Comparison of ENCODE assay signal across 24 mouse cellular contexts in genomic region chr4:12474981-12475568, GRCm38 (mm10).
DNase-seq lines count a peak whose midpoint lies in the region; ATAC-seq and TF ChIP-seq lines count a peak whose summit lies in the region.
"Had no signal": no experiment of that assay in that cellular context is flagged by ENCODE, and none has a peak within 500 bp of the region (broad histone marks: within the 10 kb centered on the region; RNA-seq: fewer than 3 reads in every experiment).

No protein-coding gene starts in this region.

- no peak for TF ChIP-seq CTCF in hindbrain, postnatal 0 days (IDR thresholded peaks at IDR 0.05; ENCODE audit: low read depth)
- no peak for TF ChIP-seq CTCF in cortical plate, adult 2 months (IDR thresholded peaks at IDR 0.05; ENCODE audit: extremely low read depth, insufficient read depth, low read length)

- no peaks in the 10 kb centered on the region for H3K36me3 ChIP-seq in hindbrain, embryonic 14.5 days (replicated peaks; ENCODE audit: control insufficient read depth, insufficient read depth)
- no peaks in the 10 kb centered on the region for H3K36me3 ChIP-seq in hindbrain, postnatal 0 days (ENCODE audit: insufficient read depth, low read length)
- no peaks in the 10 kb centered on the region for H3K36me3 ChIP-seq in midbrain, embryonic 11.5 days (ENCODE audit: control insufficient read depth, insufficient read depth, low read length)
- H3K36me3 ChIP-seq in midbrain, embryonic 10.5 days = no peaks in the 10 kb centered on the region
- H3K36me3 ChIP-seq in forebrain, embryonic 15.5 days = no peaks in the 10 kb centered on the region
- H3K36me3 ChIP-seq: embryonic facial prominence, embryonic 15.5 days; heart, embryonic 15.5 days; limb, embryonic 10.5 days; liver, embryonic 15.5 days had no signal

- no peak overlapping the region for H3K4me3 ChIP-seq in hindbrain, embryonic 14.5 days (replicated peaks; ENCODE audit: low read length)
- H3K4me3 ChIP-seq in hindbrain, postnatal 0 days (ENCODE audit: low read length) = no peak overlapping the region
- no peak overlapping the region for H3K4me3 ChIP-seq in midbrain, embryonic 11.5 days (ENCODE audit: low read depth, low read length)
- H3K4me3 ChIP-seq in midbrain, embryonic 10.5 days = no peak overlapping the region
- no peak overlapping the region for H3K4me3 ChIP-seq in cortical plate, adult 2 months (ENCODE audit: insufficient read depth, low read length)
- no peak overlapping the region for H3K4me3 ChIP-seq in forebrain, embryonic 15.5 days
- H3K4me3 ChIP-seq: embryonic facial prominence, embryonic 15.5 days; heart, embryonic 15.5 days; left cerebral cortex, adult 2 months; limb, embryonic 10.5 days; liver, embryonic 15.5 days had no signal

- peaks cover 7% of the 10 kb centered on the region; the same call in 1 of the 2 replicates for H3K4me1 ChIP-seq in hindbrain, embryonic 14.5 days (replicated peaks; ENCODE audit: control insufficient read depth, insufficient read depth, low read length)
- no peaks in the 10 kb centered on the region for H3K4me1 ChIP-seq in hindbrain, postnatal 0 days (ENCODE audit: insufficient read depth, low read length)
- no peaks in the 10 kb centered on the region for H3K4me1 ChIP-seq in midbrain, embryonic 11.5 days (ENCODE audit: control insufficient read depth, insufficient read depth, low read length)
- H3K4me1 ChIP-seq in midbrain, embryonic 10.5 days = no peaks in the 10 kb centered on the region
- peaks cover 3% of the 10 kb centered on the region for H3K4me1 ChIP-seq in cortical plate, adult 2 months (ENCODE audit: control insufficient read depth, insufficient read depth, low read length)
- H3K4me1 ChIP-seq in forebrain, embryonic 15.5 days = peaks cover 30% of the 10 kb centered on the region
- H3K4me1 ChIP-seq: heart, embryonic 15.5 days; limb, embryonic 10.5 days; liver, embryonic 15.5 days had no signal

- no peak for DNase-seq in hindbrain, embryonic 14.5 days (ENCODE audit: low spot score)
- no peak for DNase-seq in hindbrain, postnatal 0 days (ENCODE audit: low spot score)
- peak; percentile 54 for DNase-seq in midbrain, embryonic 11.5 days (ENCODE audit: low spot score, missing footprints)
- DNase-seq in midbrain, embryonic 10.5 days (ENCODE audit: low spot score) = no peak
- no peak for DNase-seq in gastrocnemius, postnatal 10 days
- DNase-seq in thymus, postnatal 14 days = no peak
- DNase-seq: adrenal gland, adult 2 months; cerebellum, adult 2 months; heart, postnatal 4 days; kidney, adult 18-20 months; kidney, postnatal 4 days; layer of hippocampus, adult 9-11 months; liver; right cerebral cortex, adult 18-20 months; right cerebral cortex, postnatal 4 days; thymus, postnatal 25 days had no signal

- WGBS in hindbrain, embryonic 14.5 days = 60% methylated on average over 4 of the region's 4 CpGs
- WGBS in hindbrain, postnatal 0 days = 43% methylated on average over 4 of the region's 4 CpGs
- 78% methylated on average over 4 of the region's 4 CpGs for WGBS in midbrain, embryonic 11.5 days
- WGBS in midbrain, embryonic 10.5 days = 82% methylated on average over 4 of the region's 4 CpGs
- WGBS in forebrain, embryonic 15.5 days = 23% methylated on average over 4 of the region's 4 CpGs

- H3K4me2 ChIP-seq in hindbrain, embryonic 14.5 days (replicated peaks) = no peak overlapping the region
- H3K4me2 ChIP-seq in hindbrain, postnatal 0 days (ENCODE audit: low read depth, low read length) = no peak overlapping the region
- no peak overlapping the region for H3K4me2 ChIP-seq in midbrain, embryonic 11.5 days
- H3K4me2 ChIP-seq in forebrain, embryonic 15.5 days (replicated peaks) = no peak overlapping the region
- H3K4me2 ChIP-seq: embryonic facial prominence, embryonic 15.5 days; heart, embryonic 15.5 days; liver, embryonic 15.5 days had no signal

- no peak for TF ChIP-seq POLR2A in cortical plate, adult 2 months (IDR thresholded peaks at IDR 0.05; ENCODE audit: extremely low read depth, insufficient read depth, low read length)

- H3K27ac ChIP-seq in hindbrain, embryonic 14.5 days = peak overlapping the region; percentile 28; the same call in 1 of the 2 replicates
- H3K27ac ChIP-seq in hindbrain, postnatal 0 days = no peak overlapping the region
- no peak overlapping the region for H3K27ac ChIP-seq in midbrain, embryonic 11.5 days (ENCODE audit: low read depth, low read length)
- H3K27ac ChIP-seq in midbrain, embryonic 10.5 days (replicated peaks) = no peak overlapping the region
- H3K27ac ChIP-seq in cortical plate, adult 2 months (ENCODE audit: insufficient read depth, low read length) = peak overlapping the region; percentile 46; the same call in 1 of the 2 replicates
- peak overlapping the region; percentile 82 for H3K27ac ChIP-seq in forebrain, embryonic 15.5 days (replicated peaks)
- H3K27ac ChIP-seq: embryonic facial prominence, embryonic 15.5 days; heart, embryonic 15.5 days; left cerebral cortex, adult 2 months; limb, embryonic 10.5 days; liver, embryonic 15.5 days had no signal

- H3K27me3 ChIP-seq in hindbrain, embryonic 14.5 days (ENCODE audit: control insufficient read depth, insufficient read depth, low read length) = no peaks in the 10 kb centered on the region
- no peaks in the 10 kb centered on the region for H3K27me3 ChIP-seq in hindbrain, postnatal 0 days (ENCODE audit: insufficient read depth, low read length)
- H3K27me3 ChIP-seq in midbrain, embryonic 11.5 days (ENCODE audit: control insufficient read depth, insufficient read depth, low read length) = no peaks in the 10 kb centered on the region
- no peaks in the 10 kb centered on the region for H3K27me3 ChIP-seq in midbrain, embryonic 10.5 days (ENCODE audit: low read depth, poor library complexity, severe bottlenecking)
- no peaks in the 10 kb centered on the region for H3K27me3 ChIP-seq in forebrain, embryonic 15.5 days
- H3K27me3 ChIP-seq: embryonic facial prominence, embryonic 15.5 days; heart, embryonic 15.5 days; liver, embryonic 15.5 days had no signal

- H3K9ac ChIP-seq in hindbrain, embryonic 14.5 days = no peak overlapping the region
- no peak overlapping the region for H3K9ac ChIP-seq in hindbrain, postnatal 0 days (replicated peaks; ENCODE audit: low read length)
- H3K9ac ChIP-seq in midbrain, embryonic 11.5 days (ENCODE audit: low read length) = no peak overlapping the region
- no peak overlapping the region for H3K9ac ChIP-seq in forebrain, embryonic 15.5 days (replicated peaks)
- H3K9ac ChIP-seq: embryonic facial prominence, embryonic 15.5 days; heart, embryonic 15.5 days; liver, embryonic 15.5 days had no signal

- H3K9me3 ChIP-seq in hindbrain, embryonic 14.5 days (ENCODE audit: control insufficient read depth, low read length) = no peaks in the 10 kb centered on the region
- no peaks in the 10 kb centered on the region for H3K9me3 ChIP-seq in hindbrain, postnatal 0 days (ENCODE audit: low read length)
- H3K9me3 ChIP-seq in midbrain, embryonic 11.5 days (ENCODE audit: control insufficient read depth, low read length) = no peaks in the 10 kb centered on the region
- H3K9me3 ChIP-seq in midbrain, embryonic 10.5 days (replicated peaks) = no peaks in the 10 kb centered on the region
- no peaks in the 10 kb centered on the region for H3K9me3 ChIP-seq in forebrain, embryonic 15.5 days
- H3K9me3 ChIP-seq: embryonic facial prominence, embryonic 15.5 days; heart, embryonic 15.5 days; limb, embryonic 10.5 days; liver, embryonic 15.5 days had no signal

- ATAC-seq in hindbrain, embryonic 14.5 days (ENCODE audit: low FRiP score) = peak; percentile 68; the same call in 1 of the 2 replicates
- ATAC-seq in hindbrain, postnatal 0 days = no peak
- ATAC-seq in midbrain, embryonic 11.5 days (ENCODE audit: low FRiP score) = no peak
- peak; percentile 93 for ATAC-seq in forebrain, embryonic 15.5 days (replicated peaks)
- ATAC-seq: inflammation-experienced regulatory T-cells, adult 6 months had no signal

Comparison
In these comparisons a context has a peak if more than half of its experiments do, and no peak if none do; other contexts are left out.
1. ATAC-seq: peak in hindbrain, embryonic 14.5 days (single experiment) and forebrain, embryonic 15.5 days (single experiment); none in hindbrain, postnatal 0 days (single experiment) and midbrain, embryonic 11.5 days (single experiment).
2. H3K27ac ChIP-seq: peak in hindbrain, embryonic 14.5 days (single experiment), cortical plate, adult 2 months (single experiment) and forebrain, embryonic 15.5 days (single experiment); none in hindbrain, postnatal 0 days (single experiment), midbrain, embryonic 11.5 days (single experiment) and midbrain, embryonic 10.5 days (single experiment).